Mouse (Mus musculus): ENCODE measurements around the gene Zfp180. TPM values are rescaled to one million over a fixed set of nuclear protein-coding genes. Genes with fewer than 3 reads are reported as not detected.

The Zfp180 gene
- polyA plus RNA-seq, 1 experiment from 2014 or later = 14.2 TPM

GRCm38 (mm10) chr7:24153272-24153671 lies 71.5 kb downstream of the Zfp180 start:
- Histone ChIP-seq H3K4me2 (no peak overlapping the region), H3K9ac (ENCODE audit: low read depth, low read length) (no peak overlapping the region), H3K36me3 (ENCODE audit: control insufficient read depth, insufficient read depth, low read length) (no peaks in the 10 kb centered on the region), H3K4me3 (ENCODE audit: low read depth, low read length) (no peak overlapping the region), H3K27ac (ENCODE audit: low read depth, low read length) (no peak overlapping the region), H3K27me3 (ENCODE audit: control insufficient read depth, insufficient read depth, low read length) (no peaks in the 10 kb centered on the region), H3K4me1 (ENCODE audit: control insufficient read depth, insufficient read depth, low read length) (no peaks in the 10 kb centered on the region), H3K9me3 (replicated peaks; ENCODE audit: control insufficient read depth, low read length) (no peaks in the 10 kb centered on the region; the same call in 1 of the 2 replicates)
- WGBS (ENCODE audit: insufficient replicate concordance) = 3% methylated on average over 1 of the region's 1 CpGs
- no peak for ATAC-seq (replicated peaks; ENCODE audit: insufficient number of reproducible peaks, low FRiP score, low TSS enrichment)

Other genes starting within 250 kb of the Zfp180 start
- not detected in 2 replicates for gene Vmn1r176, start 244.6 kb upstream of the Zfp180 start, polyA plus RNA-seq (2014; fragmentation: Nextera tagmentation; extraction: Ambion mirVana)
- gene Vmn1r177, start 215.5 kb upstream of the Zfp180 start, polyA plus RNA-seq (2014; fragmentation: Nextera tagmentation; extraction: Ambion mirVana) = not detected in 2 replicates
- not detected in 2 replicates for gene Vmn1r178, start 189.9 kb upstream of the Zfp180 start, polyA plus RNA-seq (2014; fragmentation: Nextera tagmentation; extraction: Ambion mirVana)
- gene Vmn1r179, start 154.9 kb upstream of the Zfp180 start, polyA plus RNA-seq (2014; fragmentation: Nextera tagmentation; extraction: Ambion mirVana) = not detected in 2 replicates
- gene Vmn1r180, start 131.3 kb upstream of the Zfp180 start, polyA plus RNA-seq (2014; fragmentation: Nextera tagmentation; extraction: Ambion mirVana) = not detected in 2 replicates
- gene Vmn1r181, start 107.3 kb upstream of the Zfp180 start, polyA plus RNA-seq (2014; fragmentation: Nextera tagmentation; extraction: Ambion mirVana) = not detected in 2 replicates
- gene V1rd19, start 80.2 kb upstream of the Zfp180 start, polyA plus RNA-seq (2014; fragmentation: Nextera tagmentation; extraction: Ambion mirVana) = not detected in 2 replicates
- gene Vmn1r183, start 28.7 kb upstream of the Zfp180 start, polyA plus RNA-seq (2014; fragmentation: Nextera tagmentation; extraction: Ambion mirVana) = not detected in 2 replicates
- gene Zfp112, start 30.4 kb downstream of the Zfp180 start, polyA plus RNA-seq (2014; fragmentation: Nextera tagmentation; extraction: Ambion mirVana) = 3.2 and 3.8 TPM in 2 replicates
- gene Zfp235, start 52.2 kb downstream of the Zfp180 start, polyA plus RNA-seq (2014; fragmentation: Nextera tagmentation; extraction: Ambion mirVana) = 7.7 and 10.6 TPM in 2 replicates
- gene Zfp114, start 93.1 kb downstream of the Zfp180 start, polyA plus RNA-seq (2014; fragmentation: Nextera tagmentation; extraction: Ambion mirVana) = 3.3 and 3.9 TPM in 2 replicates
- 7.7 and 8.3 TPM in 2 replicates for gene Zfp111, start 129.5 kb downstream of the Zfp180 start, polyA plus RNA-seq (2014; fragmentation: Nextera tagmentation; extraction: Ambion mirVana)
- gene Zfp109, start 155.6 kb downstream of the Zfp180 start, polyA plus RNA-seq (2014; fragmentation: Nextera tagmentation; extraction: Ambion mirVana) = 3.6 and 3.9 TPM in 2 replicates
- 1.5 and 2.1 TPM in 2 replicates for gene Zfp108, start 172.9 kb downstream of the Zfp180 start, polyA plus RNA-seq (2014; fragmentation: Nextera tagmentation; extraction: Ambion mirVana)
- 5.8 and 7.3 TPM in 2 replicates for gene Zfp93, start 188.5 kb downstream of the Zfp180 start, polyA plus RNA-seq (2014; fragmentation: Nextera tagmentation; extraction: Ambion mirVana)
- gene Zfp61, start 219.3 kb downstream of the Zfp180 start, polyA plus RNA-seq (2014; fragmentation: Nextera tagmentation; extraction: Ambion mirVana) = 16.4 and 18.1 TPM in 2 replicates
- 4.6 and 6.1 TPM in 2 replicates for gene Zfp94, start 234.7 kb downstream of the Zfp180 start, polyA plus RNA-seq (2014; fragmentation: Nextera tagmentation; extraction: Ambion mirVana)